ENCODE assay signal across 20 mouse cellular contexts in genomic region chr1:69831002-69831401, GRCm38 (mm10). TPM values are rescaled to one million over a fixed set of nuclear protein-coding genes. Genes with fewer than 3 reads are reported as not detected.
"Had no signal": no experiment of that assay in that cellular context is flagged by ENCODE, and none has a peak within 500 bp of the region (broad histone marks: within the 10 kb centered on the region; RNA-seq: fewer than 3 reads in every experiment).

No protein-coding gene starts in this region.

- H3K4me3 ChIP-seq: left cerebral cortex, adult 2 months; liver, embryonic 13.5 days; midbrain, embryonic 12.5 days; midbrain, embryonic 15.5 days; neural tube, embryonic 13.5 days had no signal

- H3K4me1 ChIP-seq: liver, embryonic 13.5 days had no signal

- H3K27ac ChIP-seq: kidney, postnatal 0 days; left cerebral cortex, adult 2 months; liver, embryonic 13.5 days; macrophage; midbrain, embryonic 12.5 days; midbrain, embryonic 15.5 days; neural tube, embryonic 13.5 days had no signal

- H3K9me3 ChIP-seq: liver, embryonic 13.5 days; midbrain, embryonic 12.5 days; midbrain, embryonic 15.5 days; neural tube, embryonic 13.5 days had no signal

- H3K27me3 ChIP-seq: liver, embryonic 13.5 days; midbrain, embryonic 12.5 days; midbrain, embryonic 15.5 days; neural tube, embryonic 13.5 days had no signal

- ATAC-seq: intestine, postnatal 0 days; midbrain, embryonic 15.5 days had no signal

- H3K4me2 ChIP-seq: liver, embryonic 13.5 days; midbrain, embryonic 12.5 days; midbrain, embryonic 15.5 days; neural tube, embryonic 13.5 days had no signal

- DNase-seq: kidney, adult 2 months; kidney, postnatal 25 days; layer of hippocampus, postnatal 36 days; liver, embryonic 13.5 days; lung, adult 2 months; lung, postnatal 14 days had no signal

- H3K9ac ChIP-seq: liver, embryonic 13.5 days; midbrain, embryonic 12.5 days; midbrain, embryonic 15.5 days; neural tube, embryonic 13.5 days had no signal

- H3K36me3 ChIP-seq: liver, embryonic 13.5 days; midbrain, embryonic 12.5 days; midbrain, embryonic 15.5 days; neural tube, embryonic 13.5 days had no signal

RNA-seq across cellular contexts. Expression of gene Spag16, which starts 4.2 kb away (rescaled TPM):
- total RNA-seq: liver, adult 2 months; megakaryocyte, adult 5-6 weeks; neutrophil, adult 5-6 weeks had no signal
- polyA plus RNA-seq: large intestine, adult 2 months; liver, adult 2 months; liver, embryonic 13.5 days; liver, embryonic 16.5 days; macrophage; small intestine, adult 2 months; spleen, adult 2 months had no signal
